Mouse (Mus musculus): ENCODE measurements around the gene Gm45837.

The Gm45837 gene

DNA sequence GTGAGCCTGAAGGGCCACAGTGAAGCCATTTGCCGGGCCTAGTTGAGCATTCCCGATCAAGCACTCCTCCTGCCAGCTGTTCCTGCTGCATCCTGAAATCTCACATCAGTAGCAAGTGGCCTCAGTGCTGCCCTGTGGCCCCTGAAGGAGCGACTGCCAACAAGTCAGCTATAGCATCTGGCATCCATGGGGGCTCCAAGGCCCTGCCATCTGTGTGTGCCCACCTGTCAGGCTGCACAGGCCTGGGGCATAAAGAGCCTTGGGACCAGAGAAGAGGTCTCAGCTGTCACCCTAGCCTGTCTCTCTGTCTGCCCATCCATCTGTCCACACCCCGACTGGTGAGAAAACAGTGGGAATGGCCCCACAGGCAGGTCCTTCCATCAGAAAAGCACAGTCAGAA, 54.2 kb downstream of the Gm45837 start:
- DNase-seq (ENCODE audit: extremely low spot score), result no peak

DNA sequence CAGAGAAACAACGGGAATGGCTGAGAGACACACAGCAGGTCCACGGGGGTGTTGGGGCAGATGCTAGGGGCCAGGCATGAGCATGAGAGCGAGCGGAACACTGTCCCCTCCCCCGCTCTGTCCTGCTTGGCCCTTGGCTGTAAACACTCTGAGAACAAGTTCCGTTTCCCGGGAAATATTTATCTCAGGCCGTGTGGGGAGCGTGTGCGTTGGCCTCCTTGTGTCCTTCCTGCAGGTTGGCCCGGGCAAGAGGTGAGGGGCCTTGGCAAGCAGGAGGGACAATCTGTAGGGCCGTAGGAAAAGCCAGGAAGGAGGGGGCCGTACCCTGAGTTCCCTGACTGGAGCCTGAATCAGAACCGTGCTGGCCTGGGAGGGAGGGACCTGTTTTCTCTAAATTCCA, 54.7 kb downstream of the Gm45837 start:
- peak; percentile 33 for DNase-seq (ENCODE audit: extremely low spot score)

DNA sequence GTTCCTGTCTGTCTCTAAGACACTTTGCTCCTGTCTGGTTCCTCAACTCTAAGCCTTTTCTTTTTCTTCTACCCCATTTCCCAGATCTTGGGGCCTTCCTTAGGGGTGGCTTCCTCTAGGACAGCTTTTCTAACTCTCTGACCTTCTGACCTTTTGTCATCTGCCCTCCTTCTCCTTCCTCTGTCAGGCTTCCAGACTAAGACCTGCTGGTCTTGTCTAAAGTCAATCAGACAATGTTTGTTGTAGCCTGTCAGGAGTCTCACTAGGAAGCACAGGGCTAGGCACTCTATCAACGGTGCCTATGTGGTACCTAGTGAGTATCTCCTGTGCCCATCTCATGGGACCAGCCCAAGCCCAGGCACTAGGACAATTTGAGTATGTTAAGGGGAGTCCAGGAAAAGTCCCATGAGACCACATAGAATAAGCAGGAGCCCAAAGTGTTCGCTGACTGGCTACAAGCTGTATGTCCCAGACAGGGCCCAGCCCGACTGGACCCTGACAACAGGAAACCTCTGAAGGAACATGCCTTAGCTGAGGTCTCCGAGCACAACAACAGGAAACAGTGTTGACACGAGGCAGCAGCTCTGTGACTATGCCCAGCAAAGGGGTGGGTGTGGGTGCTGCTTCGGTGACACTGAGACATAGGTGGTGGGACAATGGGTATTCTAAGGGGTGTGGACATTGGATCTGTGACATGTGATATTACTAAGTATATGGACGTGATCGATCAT, 55.3 kb downstream of the Gm45837 start:
- DNase-seq (ENCODE audit: extremely low spot score), result no peak

DNA sequence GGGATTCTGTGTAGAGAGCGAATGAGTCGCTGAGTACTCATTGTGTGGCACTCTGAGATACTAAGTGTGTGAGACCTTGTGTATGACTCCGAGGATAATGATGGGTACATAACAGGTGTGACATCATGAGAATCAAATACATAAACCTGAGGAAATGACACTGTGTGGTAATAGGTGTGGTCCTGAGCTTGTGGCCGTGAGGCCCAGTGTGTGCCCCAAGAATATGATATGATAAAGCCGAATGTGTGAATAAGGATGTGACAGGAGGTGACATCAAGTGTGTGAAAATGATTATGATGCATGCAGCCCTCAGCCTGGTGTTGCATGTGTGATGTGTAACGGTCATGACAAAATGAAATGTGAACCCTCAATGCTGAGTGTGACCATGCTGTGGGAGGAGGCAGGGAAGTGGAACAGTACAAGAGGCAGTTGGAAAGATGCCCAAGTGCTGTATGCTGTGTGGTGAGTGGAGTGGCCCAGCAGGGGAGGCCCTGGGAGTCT, 55.9 kb downstream of the Gm45837 start:
- DNase-seq (ENCODE audit: extremely low spot score), result no peak

DNA sequence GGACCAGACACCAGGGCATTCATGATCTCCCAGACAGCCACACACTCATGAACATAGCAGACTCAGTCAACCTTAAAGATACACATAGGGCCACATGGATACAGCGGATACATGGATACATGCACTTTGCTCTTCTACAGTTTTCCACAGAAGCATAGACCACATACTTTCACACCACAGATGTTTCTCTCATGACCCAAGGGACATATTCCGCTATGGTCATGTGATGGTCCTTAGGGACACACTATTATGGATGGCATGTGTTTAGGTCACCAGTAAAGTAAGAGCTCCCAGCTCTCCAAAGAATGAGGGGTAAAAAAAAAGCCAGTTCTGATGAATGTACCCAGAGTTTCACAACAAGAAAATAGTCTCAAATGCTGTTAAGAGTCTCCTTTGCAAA, 60.7 kb downstream of the Gm45837 start:
- DNase-seq (ENCODE audit: extremely low spot score), result no peak

DNA sequence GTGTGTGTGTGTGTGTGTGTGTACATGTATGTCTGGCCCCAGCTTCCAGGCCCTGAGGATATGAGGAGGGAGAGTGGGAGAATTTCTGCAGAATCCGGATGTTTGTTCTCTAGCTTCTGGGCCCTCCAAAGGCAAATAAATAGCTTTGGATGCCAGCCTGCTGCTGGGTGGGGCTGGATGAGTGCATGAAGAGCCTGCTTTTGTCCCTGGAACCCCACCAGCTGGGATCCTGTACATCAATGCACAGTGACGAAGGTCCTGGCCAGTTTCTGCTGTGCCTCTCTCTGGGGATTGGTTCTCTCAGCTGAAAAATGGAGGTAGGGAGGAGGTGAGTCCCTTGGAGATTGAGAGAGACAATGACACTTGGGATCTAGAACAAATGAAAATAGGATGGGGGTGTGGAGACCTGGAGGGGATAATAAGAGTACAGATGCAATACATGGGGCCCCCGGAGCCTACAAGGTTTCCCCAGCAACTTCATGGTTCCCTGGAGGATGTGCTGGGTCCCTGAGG, 61.3 kb downstream of the Gm45837 start:
- DNase-seq (ENCODE audit: extremely low spot score), result no peak

DNA sequence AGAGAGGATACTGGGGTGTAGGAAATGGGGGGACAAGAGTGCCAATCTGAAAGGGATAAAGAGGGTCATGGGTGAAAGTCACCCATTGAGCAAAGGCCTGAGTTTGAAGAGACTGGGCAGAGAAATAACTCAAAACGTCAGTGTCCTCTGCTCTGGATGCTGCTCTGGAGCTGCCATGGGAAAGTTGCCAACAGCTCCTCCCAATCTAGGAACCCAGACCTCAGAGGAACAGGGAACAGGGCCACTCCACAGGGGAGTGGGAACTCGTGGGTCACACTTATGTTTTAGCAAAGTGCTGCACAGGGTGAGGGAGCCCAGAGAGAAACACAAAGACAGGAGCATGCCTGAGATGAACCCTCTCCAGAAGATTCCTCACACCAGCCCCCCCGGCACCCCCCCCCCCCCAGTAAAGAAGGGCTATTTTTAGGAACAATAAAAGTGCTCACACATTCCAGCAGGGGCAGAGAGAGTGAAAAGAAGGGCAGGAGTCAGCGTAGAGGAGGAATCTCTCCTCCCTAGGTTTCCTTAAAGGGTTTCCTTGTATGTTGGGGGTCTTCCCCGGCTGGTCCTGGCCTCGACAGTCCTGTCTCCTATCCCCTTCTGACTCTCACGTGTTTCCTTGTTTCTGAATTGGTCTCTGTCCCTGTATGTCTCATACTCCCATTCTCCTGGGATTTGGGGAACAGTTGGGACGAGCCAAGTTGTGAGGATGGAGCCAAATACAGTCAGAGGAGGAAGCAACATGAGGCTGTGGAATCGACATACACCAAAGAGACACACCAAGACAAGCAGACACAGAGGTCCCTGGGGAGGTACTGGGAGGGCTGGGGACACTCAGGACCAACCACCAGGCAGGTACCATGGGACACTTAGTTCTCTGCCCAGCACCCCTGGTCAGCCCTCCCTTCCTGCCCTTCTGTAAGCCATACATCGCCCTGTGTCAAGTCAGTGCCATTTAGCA, 62.2 kb downstream of the Gm45837 start:
- DNase-seq (ENCODE audit: extremely low spot score), result no peak

DNA sequence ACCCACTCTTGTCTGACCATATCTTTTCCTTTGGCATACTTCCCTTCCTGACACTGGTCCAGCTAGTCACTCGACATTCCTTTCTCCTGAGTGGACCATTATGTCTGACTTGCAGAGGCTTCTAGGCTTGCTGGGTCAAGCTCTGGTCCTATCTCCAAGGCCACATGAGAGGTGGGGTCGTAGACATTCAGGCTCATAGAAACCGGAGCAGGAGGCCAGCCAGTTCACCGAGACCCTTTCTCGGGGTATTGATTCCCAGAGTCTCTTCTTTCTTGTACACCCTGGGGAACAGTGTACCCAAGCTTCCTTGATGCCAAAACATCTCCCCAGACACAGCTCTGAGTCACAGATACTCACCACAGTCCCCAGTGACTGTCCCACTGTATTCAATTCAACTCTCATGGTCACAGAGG, 63.7 kb downstream of the Gm45837 start:
- no peak for DNase-seq (ENCODE audit: extremely low spot score)

DNA sequence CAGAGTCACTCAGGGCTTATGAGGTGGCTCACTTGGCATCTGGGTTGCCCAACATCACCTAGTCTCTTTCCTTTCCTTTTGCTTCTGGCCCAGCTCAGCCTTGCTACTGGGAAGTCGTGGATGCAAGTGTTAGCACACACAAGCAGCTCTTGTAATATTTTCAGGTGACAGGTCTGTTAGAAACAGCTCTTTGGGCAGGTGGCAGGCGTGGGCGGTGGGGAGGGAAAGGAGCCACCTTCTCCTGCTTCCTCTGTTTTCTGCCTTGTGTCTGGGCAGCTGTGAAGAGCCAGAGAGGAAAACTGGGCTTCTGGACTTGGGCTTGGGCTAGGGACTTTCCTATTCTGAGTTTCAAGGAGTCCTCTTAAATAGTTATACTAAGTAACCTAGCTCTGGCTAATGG, 65.3 kb downstream of the Gm45837 start:
- DNase-seq (ENCODE audit: extremely low spot score), result no peak

DNA sequence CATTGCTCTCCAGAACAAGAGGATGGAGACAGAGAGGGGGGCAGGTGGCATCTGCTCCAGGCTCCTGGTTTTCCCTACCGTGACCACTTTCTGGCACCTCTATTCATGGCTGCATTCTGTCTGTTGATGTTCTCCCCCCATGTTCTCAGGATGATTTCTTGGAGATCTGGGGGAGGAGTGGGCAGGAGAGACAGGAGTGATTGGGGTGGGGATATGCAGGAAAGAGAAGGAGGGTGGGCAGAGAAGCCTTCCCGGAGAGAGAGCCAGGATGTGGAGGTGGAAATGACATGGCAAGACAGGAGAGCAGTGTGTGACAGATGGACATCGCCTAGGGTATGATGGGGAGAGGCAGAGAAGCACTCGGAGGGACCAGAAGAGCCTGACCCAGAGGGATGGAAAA, 65.8 kb downstream of the Gm45837 start:
- DNase-seq (ENCODE audit: extremely low spot score), result no peak

DNA sequence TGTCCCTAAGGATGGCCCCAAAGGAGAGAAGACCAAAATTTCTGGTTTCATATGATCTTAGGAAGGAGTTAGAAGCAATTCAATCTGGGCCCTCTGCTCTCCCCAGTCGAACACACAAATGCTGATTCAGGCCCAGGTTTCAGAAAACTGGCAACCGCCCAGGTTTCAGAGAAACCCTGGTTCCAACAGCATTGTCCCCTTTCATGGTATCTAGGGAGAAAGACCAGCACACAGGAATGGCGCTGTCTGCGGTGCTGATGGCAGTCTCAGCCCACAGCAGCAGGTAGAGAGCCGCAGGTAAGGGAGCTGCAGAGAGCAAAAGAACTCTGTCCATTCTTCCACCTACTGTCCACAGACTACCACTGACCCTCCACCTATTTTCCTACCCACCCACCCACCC, 66.5 kb downstream of the Gm45837 start:
- no peak for DNase-seq (ENCODE audit: extremely low spot score)

DNA sequence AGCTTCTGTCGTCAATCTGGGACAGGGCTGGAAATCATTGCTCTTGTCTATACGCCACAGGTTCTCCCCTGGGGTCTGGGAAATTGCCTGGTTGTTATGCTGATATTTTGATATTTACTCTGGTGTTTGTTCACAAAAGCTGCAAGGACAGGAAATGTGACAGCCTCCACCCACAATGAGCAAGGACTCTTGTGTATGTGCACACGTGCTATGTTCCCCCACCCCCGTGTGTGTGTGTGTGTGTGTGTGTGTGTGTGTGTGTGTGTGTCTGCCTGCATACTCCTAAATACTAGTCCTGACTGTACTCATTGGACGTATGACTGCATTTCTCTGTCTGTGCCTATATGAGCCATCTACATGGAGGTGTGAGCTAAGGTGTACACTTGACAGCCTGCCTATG, 67.4 kb downstream of the Gm45837 start:
- DNase-seq (ENCODE audit: extremely low spot score), result no peak

DNA sequence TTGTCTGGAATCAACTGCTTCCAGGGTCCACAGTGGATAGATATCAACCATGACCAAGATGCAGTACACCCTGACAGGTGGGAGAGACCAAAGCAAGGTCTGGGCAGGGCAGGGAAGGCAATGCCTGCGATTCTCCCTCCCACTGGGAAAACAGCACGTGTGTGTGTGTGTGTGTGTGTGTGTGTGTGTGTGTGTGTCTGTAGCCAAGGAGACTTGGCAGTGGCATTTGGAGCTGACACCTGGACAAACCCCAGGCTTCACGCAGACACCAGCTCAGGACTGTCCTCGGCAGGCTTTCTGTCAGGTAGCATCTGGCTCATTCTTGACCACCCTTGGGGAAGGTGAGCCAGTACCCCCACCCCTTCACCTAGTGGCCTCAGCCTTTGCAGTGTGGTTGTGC, 69.2 kb downstream of the Gm45837 start:
- no peak for DNase-seq (ENCODE audit: extremely low spot score)

DNA sequence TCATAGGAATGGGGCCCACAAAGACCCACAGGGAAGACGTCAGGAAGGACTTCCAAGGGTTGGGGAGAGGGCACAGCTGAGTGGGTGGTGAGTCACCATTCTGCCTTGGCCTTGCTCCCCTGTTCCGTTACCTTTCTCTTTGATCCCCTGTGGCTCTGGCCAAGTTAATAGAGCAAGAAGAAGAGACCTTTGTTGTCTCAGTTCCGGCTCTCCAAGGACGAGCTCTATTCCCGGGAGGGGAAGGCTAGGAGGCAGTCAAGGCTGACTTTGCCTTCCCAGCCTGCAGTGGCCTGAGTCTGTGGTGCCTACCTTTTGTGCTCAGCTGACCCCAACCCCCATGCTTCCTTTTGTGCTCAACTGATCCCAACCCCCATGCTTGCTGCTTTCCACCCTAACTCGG, 70.0 kb downstream of the Gm45837 start:
- no peak for DNase-seq (ENCODE audit: extremely low spot score)

DNA sequence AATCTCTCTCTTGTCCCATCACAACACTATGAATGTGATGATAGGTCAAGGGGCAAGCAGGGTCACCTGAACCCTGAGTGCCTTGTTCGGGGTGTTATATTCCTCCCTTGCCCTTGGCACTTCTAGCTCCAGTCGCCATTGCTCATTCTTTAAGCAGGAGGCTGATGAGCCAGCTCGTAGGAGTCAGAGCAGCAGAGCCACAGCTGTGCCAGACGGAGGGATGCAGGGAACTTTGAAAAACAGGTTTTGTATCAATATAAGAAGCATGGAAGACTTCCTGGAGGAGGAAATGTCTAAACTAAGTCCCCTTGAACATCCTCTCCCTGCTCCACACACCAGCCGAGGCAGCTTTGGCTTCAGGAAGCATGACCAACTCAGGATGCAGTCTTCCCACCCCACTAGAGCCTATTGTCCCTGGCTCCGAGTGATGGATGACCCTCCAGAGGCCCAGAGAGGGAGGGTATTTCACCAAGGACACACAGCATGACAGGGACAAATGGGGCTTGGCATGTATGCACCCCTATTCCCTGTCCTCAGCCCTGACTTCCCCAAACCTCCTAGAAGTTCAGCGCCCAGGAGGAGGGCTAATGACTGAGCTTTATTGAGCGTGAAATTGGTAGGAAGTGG, 71.3 kb downstream of the Gm45837 start:
- DNase-seq (ENCODE audit: extremely low spot score), result no peak

DNA sequence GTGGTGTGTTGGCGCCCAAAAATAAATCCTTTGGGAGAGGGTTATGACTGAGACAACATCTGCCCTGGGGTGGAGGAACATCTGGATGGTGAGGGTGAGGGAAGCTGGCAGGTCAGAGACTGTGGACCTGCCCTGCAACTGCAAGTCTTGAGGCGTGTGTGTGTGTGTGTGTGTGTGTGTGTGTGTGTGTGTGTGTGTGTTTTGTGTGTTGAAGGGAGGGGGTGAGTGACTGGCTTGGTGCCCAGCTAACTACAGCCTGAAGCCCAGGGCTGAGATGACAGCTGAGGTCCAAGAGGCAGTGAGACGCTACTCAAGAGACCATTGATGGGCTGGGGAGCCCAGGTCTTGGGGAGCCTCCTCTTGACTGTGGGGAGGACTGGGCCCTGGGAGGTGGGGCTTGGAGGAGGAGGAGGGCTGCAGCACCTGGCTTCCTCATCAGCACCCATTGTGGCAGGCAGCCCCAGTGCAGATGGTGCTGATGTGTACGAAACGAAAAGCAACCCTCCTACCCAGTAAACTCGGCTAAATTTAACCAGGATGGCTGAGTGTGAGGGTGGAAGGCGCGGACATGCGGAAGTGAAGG, 71.9 kb downstream of the Gm45837 start:
- no peak for DNase-seq (ENCODE audit: extremely low spot score)

DNA sequence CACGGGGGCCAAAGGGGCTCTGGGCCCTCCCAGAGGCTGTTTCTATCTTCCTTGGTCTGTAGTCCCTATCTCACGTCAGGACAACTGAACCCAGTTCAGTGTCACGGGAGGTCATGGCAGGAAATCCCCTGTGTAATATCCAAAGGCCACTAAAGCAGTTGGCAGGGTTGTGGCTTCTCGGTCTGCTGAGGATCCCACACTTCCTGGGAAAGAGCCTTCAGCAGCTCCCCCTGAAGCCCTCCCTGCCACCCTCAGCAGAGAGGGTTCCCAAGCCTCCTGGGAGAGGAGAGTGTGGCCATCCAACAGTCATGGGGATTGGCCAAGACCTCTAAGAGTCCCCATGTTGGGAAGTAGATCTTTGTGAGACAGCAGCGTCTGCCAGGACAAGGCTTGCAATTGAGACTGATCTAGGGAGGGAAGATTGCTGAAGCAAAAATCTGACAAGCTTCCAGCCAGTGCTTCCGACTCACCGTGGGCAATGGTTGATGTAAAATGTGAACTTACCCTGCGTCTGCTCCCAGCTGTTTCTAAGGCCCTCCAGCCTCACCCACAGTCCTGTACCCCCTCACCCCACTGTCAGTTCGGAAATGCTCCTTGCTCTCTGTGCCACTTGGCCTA, 72.9 kb downstream of the Gm45837 start:
- DNase-seq (ENCODE audit: extremely low spot score), result no peak

DNA sequence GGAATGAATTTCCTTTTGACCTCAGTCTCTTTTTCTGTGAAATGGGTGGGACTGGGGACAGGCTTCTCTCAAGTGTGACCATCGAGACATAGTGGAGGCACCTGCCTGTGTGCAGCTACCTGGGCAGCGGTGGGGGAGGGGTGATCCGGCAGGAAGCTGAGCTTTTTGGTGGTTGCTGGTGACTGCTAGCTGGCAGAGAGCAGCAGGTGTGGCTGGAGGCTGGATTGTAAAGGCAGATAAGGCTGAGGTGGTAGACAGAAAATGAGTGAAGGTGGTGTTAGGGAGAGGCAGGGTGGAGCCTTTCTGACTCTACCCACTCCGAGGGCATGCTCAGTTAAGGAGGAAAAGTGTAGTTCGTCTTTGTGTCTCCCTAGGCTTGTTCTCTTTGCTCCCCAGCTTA, 76.4 kb downstream of the Gm45837 start:
- DNase-seq (ENCODE audit: extremely low spot score), result no peak

DNA sequence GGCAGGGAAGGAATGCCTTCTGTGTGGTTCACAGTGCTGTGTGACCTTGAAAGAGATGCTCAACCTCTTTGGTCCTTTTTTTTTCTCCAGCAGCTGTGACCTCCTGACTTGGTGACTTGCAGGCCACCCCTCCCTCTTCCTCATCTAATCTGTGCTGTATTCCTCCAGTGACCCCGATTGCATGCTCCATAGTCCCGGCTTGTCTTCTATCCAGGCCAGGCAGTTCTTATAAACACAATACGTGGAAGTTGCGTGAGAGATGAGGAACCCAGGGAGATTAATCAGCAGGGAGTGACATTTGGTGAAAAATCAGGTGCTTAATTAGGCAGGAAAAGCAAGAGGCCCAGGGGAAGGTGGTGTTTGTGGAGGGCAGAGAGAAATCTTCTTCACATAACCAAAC, 80.3 kb downstream of the Gm45837 start:
- DNase-seq (ENCODE audit: extremely low spot score), result no peak

DNA sequence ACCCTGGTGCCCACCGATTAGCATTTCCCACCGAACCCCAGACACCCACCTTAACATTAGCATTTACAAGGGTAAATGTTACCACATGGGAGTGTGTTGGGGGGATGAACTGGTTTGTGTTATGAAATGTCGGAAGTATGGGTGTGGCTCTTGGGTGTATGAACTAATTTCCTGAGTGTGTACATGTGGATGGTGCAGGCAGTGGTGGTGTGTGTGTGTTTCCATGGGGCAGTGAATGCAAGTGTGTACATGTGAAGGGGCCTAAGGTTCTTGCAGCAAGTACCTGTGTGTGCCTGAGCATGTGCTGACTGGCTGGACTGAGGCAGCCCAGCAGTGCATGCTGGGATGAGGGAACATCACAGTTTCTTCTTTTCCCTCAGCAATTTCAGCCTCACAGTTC, 87.7 kb downstream of the Gm45837 start:
- no peak for DNase-seq (ENCODE audit: extremely low spot score)

DNA sequence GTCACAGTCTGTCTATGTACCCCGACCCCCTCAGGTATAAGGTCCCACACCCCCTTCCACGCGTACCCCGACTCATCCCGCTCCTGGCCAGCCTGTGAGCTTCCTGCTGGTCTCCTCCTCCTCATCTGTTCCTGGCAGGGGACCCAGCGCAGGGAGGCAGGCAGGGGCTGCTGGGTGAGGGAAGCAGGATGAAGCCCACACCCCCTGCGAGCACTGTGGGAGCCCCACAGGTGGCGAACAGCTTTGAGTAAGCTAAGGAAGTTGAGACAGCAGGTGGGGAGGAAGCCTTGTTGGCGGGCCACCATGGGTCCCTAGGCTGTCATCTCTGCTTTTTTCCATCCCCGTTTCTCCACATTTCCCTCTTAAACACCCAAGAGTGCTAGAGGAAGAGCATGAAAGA, 88.6 kb downstream of the Gm45837 start:
- no peak for DNase-seq (ENCODE audit: extremely low spot score)
